Mouse (Mus musculus) E14TG2a.4 (cell line): ENCODE measurements around the gene Fam155a.

Experiments
- CTCF ChIP-seq: conservative IDR thresholded peaks from 2 replicates; pipeline ENCODE4 v1.5.1; 2014; ENCODE audit warnings: low read length
- NANOG ChIP-seq: IDR thresholded peaks from 2 replicates; pipeline ENCODE4 v1.6.1; 2014; ENCODE audit warnings: borderline replicate concordance, low read length, mixed read lengths
- POU5F1 ChIP-seq: IDR thresholded peaks from 2 replicates; pipeline ENCODE4 v1.6.1; 2014; ENCODE audit warnings: low read length, borderline replicate concordance

- TF ChIP-seq CTCF (no peak), NANOG (no peak), POU5F1 (no peak)
Measured at GRCm38 (mm10) chr8:9176974-9177373, 594.0 kb downstream of the Fam155a start.
